Mouse (Mus musculus) layer of hippocampus, adult 18-20 months (tissue): ENCODE data around the gene Hipk1. TPM values are rescaled to one million over a fixed set of nuclear protein-coding genes. Genes with fewer than 3 reads are reported as not detected.

Source experiments
- DNase-seq, 2 experiments: peaks; one replicate each; pipeline ENCODE4 v3.0.0; 2022; ENCODE audit warnings: low spot score in 2 of 2
- total RNA-seq, 2 experiments: library from RNA; stranded (reverse); gene quantifications; 2 replicates each; pipeline ENCODE4 v1.2.3; 2021

The Hipk1 gene
- total RNA-seq, 2 experiments from 2014 or later, result 131 to 137 TPM

- DNase-seq, result no peak
Measured at GRCm38 (mm10) chr3:103751558-103751957, 39.8 kb downstream of the Hipk1 start.

DNA sequence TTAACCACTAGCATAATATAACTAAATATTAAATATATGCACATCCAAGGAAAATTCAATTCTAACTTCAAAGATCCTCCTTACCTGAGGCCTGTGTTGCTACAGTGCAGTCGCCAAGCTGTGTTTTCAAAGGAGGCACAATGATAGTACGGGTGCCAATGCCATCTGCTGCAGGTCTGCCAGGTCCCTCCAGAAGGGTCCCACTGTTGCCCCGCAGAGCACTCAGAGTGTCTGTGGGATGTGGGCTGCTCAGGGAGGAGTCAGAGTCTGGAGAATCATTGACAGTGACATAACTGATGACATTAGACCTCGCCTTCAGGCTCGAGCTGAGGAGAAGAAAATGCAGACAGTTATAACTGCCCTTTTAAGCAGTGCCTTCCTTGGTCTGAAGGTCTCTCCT is 44.7 kb downstream of the Hipk1 start:
- DNase-seq, result no peak

DNA sequence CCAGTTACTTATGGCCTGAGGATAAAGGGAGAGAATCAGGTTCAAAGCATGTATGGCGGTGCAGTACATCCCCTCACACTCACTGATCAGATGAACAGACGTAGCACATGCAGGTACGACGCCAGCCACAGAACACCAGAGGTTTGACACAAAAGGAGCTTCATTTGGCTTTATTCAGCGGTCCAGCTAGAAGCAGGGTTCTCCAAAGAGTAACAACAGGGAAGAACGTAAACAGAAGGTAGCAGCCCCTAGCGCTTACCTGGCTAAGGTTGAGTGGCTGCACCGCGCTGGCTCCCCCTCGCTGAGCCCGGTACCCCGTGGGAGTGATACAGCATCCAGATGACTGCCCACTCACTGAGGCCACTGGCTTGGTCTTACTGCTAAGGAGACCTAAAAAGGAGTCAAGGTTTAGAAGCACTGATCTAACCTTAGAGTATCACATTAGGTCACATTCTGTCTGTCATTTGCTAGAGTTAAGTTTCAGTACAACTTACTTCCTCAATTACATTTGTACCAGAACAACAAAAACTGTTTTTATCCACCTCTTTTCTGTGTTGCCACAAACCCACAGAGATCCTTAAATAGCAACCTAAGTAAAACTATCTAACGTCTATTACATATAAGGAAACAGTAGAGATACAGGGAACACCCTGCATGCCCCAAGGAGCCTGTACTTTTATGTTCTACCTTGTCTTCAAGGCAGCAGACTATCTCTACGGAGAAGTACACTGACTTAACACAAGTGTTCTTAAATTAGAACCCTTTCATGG is 46.2 kb downstream of the Hipk1 start:
- no peak for DNase-seq

DNA sequence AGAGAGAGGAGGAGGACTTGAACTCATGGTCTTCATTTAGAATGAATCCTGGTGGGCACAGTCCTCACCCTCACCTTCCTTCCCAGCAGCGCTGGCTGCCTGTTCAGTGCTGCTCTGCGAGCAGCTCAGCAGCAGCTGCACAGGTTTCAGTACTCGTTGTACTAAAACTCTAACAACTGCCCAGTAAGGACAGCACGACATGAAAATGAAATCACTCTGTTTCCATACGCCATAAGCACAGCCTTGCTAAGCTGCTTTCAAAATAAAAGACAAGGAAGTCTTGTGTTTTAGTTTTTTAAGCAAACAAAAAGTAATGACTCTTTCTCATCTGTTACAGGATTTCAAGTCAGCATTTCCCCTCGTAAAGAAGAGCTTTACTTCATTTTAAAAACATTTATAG is 48.2 kb downstream of the Hipk1 start:
- no peak for DNase-seq

DNA sequence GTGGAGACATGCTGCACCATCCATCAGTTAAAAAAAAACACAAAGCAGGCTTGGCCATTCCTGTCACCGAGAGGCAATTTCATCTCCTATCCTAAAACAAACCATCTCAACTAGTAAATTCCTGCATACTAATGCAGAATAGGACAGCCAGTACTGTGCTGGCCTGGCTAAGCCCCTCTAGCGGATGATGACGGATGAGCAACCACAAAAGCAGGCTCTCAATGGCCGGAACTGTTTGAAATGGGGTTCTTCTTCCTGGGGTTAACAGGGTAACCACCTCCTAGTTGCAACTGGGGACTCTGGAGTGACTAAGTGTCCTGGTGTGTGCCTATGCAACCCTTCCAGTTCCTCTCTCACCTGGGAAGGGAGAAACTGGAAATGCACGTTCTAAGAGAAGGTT is 51.0 kb downstream of the Hipk1 start:
- DNase-seq, result no peak

GRCm38 (mm10) chr3:103739329-103739728 is 52.0 kb downstream of the Hipk1 start, which contains the start of gene Gm10964:
TSS of gene Gm10964 (plus strand) at chr3:103739366.
- no peak for DNase-seq

- DNase-seq, result peak; percentile 82 to 96
Measured at GRCm38 (mm10) chr3:103737778-103738571, 53.4 kb downstream of the Hipk1 start, which contains the start of gene Olfml3. TSS of gene Olfml3 (minus strand) at chr3:103738001.

- no peak for DNase-seq
Measured at GRCm38 (mm10) chr3:103737061-103737754, 54.2 kb downstream of the Hipk1 start.

DNA sequence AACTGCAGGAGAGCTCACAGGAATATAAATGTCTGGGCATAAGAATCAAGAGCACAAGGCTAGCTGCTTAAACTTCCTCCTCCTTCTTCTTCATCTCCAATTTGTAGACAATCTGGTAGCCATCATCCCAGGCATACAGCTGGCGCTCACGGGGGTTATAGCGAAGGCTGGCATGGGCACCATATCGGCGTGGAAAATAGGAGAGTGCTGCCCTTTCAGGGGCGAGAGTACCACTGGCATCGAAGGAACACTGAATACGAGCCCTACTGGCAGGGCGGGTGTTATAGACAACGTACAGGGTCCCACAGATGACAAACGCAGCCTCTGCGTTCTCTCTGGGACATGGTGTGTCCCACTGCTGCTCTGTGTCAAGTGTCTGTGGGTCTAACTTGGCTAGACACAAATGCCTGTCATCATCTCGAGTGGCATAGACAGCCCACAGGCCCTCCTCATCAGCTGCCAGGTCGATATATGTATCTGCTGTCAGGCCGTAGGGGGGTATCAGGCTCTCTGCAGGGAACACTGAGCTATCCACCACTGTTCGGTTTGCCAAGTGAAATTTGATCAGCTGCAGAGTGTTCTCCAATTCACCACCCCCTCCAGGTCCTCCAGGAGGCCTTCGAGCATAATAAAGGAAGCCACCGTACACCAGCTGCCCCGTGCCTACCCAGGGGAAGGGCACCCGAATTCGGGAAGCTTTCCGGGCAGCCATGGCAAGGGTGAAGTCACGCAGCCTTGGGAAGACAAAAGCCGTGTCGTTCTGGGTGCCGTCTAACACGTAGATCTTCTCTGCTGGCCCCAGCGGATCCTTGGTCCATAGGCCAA is 55.4 kb downstream of the Hipk1 start:
- DNase-seq, result no peak

- DNase-seq, result no peak
Measured at GRCm38 (mm10) chr3:103734696-103735519, 56.5 kb downstream of the Hipk1 start.

- DNase-seq, result peak; percentile 48 to 66
Measured at GRCm38 (mm10) chr3:103733799-103734695, 57.3 kb downstream of the Hipk1 start.

DNA sequence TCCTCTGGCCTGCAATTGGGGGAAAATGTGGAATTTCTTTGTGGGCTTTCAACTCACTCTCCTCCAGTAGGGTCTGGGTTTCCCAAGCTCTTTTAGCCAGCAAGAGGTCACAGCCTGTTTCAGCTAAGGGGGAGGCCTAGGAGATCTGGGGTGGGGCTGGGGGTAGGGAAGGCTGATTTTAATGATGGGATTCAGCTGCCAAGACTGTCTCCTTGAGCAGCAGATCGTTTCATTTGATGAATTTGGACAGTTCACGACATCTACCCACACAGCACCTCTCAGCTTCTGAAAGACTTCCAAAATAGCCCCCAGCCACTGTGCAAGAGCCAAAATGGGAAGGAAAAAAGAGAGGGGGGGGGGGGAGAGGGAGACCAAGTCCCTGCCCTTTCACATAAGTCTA is 58.2 kb downstream of the Hipk1 start:
- DNase-seq, result no peak

- DNase-seq, result no peak
Measured at GRCm38 (mm10) chr3:103732116-103732515, 59.2 kb downstream of the Hipk1 start.

GRCm38 (mm10) chr3:103729850-103730249 is 61.5 kb downstream of the Hipk1 start:
- no peak for DNase-seq

GRCm38 (mm10) chr3:103727813-103728326 is 63.5 kb downstream of the Hipk1 start:
- no peak for DNase-seq

DNA sequence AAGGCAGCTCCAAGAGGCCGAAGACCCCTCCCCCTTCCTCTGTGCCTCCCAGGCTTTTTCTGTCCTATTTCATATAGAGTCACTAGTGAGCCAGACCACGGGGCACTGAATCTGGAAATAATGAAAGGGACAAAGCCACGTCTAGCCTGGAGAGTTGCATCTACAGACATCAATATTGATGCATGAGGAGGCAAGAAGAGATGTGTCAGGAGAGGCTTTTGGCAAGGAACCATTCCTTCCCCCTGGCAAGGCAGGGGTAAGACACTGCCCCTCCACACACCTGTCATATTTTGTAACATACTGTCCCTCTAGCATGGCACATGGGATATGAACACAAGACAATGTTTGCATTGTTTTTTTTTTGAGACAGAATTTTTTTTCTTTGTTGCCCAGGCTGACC is 64.7 kb downstream of the Hipk1 start:
- DNase-seq, result no peak

GRCm38 (mm10) chr3:103724137-103724536 is 67.2 kb downstream of the Hipk1 start:
- no peak for DNase-seq

DNA sequence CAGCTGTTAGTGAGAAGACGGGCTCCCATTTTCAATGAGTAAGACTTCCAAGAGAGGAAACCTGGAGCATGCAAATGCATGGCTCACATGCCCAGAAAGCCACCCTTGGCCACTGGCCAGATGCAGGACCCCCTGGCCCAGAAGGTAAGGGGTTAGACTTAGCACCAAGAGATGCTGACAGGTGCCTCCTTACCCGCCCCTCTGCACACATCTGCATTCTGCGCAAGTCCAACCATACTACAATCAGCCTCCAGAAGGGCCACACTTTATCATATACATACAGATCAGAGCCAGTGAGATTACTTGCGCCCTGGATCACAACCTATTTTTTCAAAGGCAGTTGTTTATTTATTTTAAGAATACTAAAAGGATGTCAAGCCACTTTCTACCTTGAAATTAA is 72.6 kb downstream of the Hipk1 start:
- DNase-seq, result no peak
